Mouse (Mus musculus): Measurements from ENCODE around the gene Slc35d3.

The Slc35d3 gene

GRCm38 (mm10) chr10:19835887-19836710 is 15.2 kb downstream of the Slc35d3 start:
- DNase-seq (ENCODE audit: low read depth, low spot score): no peak

GRCm38 (mm10) chr10:19834222-19834621 is 17.0 kb downstream of the Slc35d3 start:
- no peak for DNase-seq (ENCODE audit: low read depth, low spot score)

- DNase-seq (ENCODE audit: low read depth, low spot score): no peak
These were observed 20.0 kb downstream of the Slc35d3 start for GRCm38 (mm10) chr10:19831072-19831849.

GRCm38 (mm10) chr10:19820986-19821385 is 30.3 kb downstream of the Slc35d3 start:
- DNase-seq (ENCODE audit: low read depth, low spot score): no peak

- DNase-seq (ENCODE audit: low read depth, low spot score): no peak
These were observed 32.4 kb downstream of the Slc35d3 start for GRCm38 (mm10) chr10:19818723-19819355.

GRCm38 (mm10) chr10:19815371-19815770 is 35.9 kb downstream of the Slc35d3 start:
- DNase-seq (ENCODE audit: low read depth, low spot score): peak; percentile 10

- DNase-seq (ENCODE audit: low read depth, low spot score): peak; percentile 12
These were observed 39.7 kb downstream of the Slc35d3 start for GRCm38 (mm10) chr10:19811436-19812172.

GRCm38 (mm10) chr10:19804763-19805162 is 46.5 kb downstream of the Slc35d3 start:
- no peak for DNase-seq (ENCODE audit: low read depth, low spot score)

- no peak for DNase-seq (ENCODE audit: low read depth, low spot score)
These were observed 48.3 kb downstream of the Slc35d3 start for GRCm38 (mm10) chr10:19802958-19803357.

Data from mesoderm, embryonic 11.5 days (tissue).